Mouse (Mus musculus) lung, postnatal 4 days (tissue): ENCODE measurements around the gene B3gat3.

Experiments
- DNase-seq, 2 experiments: peaks; one replicate each; pipeline ENCODE4 v3.0.0; 2021

B3gat3 gene

GRCm38 (mm10) chr19:8898576-8898975, 21.6 kb upstream of the B3gat3 start:
- no peak for DNase-seq

- no peak for DNase-seq
Measured at GRCm38 (mm10) chr19:8899079-8899478, 21.1 kb upstream of the B3gat3 start.

DNA sequence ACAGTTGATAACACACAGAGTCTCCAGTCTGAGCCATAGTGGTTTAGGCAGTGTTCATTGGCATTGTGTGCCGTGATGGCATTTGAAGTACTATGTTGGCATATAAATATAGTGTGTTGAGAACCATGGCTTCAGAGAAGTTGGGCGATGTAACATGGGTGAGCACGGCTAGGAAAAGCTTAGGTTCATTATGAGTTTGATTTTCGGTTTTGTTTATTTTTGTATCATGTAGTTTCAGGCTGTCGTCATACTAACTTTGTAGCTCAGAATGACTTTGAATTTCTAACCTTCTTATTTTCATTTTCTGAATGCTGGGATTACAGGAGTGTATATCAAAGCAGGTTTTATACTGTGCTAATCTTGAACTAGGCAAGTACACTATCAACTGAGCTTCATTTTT, 16.8 kb upstream of the B3gat3 start:
- no peak for DNase-seq

DNA sequence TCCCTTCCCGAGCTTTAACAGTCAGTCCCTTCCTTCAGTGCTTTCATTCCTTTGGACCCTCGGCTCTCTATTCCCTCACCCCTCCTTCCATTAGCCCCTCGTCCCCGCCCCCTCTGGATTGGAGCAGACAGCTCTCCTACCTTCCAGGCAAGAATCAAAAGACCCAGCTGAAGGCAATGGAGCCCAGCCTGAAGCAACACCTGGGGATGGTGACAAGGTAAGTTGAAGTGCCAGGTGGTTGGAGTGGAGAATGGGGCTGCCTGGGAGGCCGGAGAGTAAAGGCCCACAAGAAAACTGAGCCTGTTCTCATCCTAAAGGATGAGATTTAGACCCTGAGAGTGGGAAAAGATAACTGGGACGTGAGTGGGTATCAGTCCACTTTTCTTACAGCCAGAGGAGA, 11.6 kb upstream of the B3gat3 start:
- DNase-seq: no peak

- DNase-seq: no peak
Measured at GRCm38 (mm10) chr19:8911810-8912209, 8.4 kb upstream of the B3gat3 start.

GRCm38 (mm10) chr19:8914212-8914611, 6.0 kb upstream of the B3gat3 start:
- DNase-seq: no peak

DNA sequence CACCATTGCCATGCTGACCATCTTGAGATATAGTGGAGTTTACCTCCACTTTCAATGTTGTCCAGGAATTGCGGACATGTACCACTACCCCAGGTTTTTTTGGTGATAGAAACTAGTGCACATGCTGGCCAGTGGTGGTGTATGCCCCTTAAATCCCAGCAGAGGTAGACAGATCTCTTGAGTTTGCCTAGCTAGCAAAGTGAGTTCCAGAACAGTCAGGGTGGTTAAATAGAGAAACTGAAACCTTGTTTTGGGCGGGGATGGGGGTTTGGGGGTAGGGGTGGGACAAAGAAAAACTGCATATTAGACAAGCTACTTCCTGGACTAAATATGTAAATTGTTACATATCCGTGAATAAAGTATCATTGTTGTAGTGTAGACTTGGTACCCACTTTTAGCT, 1.2 kb upstream of the B3gat3 start:
- no peak for DNase-seq

DNA sequence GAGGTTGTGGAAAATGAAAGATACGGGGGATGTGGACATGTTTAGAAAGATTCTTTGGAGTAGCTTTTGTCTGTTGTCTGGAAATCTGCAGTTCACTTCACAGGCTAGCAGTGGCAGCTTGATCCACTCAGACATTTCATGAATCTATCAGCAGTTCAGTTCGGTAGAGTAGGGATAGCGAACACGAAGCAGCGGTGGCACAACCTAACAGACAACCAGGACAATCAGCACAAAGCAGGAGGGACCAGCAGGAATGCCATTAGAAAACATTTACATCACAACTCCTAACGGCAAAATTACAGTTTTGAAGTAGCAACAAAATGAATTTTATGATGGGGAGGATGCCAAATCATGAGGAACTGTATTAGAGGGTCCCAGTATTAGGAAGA, 496 bp upstream of the B3gat3 start:
- DNase-seq: no peak

DNA sequence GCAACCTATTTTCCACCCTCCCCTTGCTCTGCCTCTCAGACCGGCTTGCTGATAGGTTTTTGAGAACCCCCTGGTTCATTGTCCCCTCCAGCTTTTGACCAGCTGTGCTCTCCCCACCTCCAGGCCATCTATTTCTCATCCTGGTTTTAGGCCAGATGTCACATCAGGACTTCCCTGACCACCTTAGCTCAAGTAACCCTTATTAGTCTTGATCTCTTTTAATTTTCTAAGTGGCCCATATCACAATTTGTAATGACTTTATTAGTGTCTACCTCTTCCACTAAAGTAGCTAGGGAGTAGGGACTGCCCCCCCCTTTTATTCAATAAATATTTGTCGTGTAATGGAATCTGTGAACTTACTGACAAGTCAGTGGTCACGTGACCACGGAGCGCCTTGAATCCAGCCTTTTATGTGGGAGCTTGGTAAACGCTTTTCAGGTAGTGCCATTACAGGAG, 690 bp downstream of the B3gat3 start:
- no peak for DNase-seq

DNA sequence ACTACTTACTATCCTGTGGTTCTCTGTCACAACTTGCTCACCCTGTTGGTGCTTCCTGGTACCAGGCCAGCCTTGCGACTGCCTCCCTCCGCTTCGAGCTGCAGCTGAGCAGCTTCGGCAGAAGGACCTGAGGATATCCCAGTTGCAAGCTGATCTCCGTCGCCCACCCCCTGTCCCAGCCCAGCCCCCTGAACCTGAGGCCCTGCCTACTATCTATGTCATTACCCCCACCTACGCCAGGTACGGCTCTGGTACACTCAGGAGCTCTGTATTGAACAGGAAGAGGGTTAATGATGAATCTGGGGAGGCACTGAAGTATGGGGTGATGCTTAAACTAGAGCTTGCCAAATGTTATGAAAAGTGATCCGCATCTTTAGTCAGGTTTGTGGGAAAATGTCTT, 1.6 kb downstream of the B3gat3 start:
- DNase-seq: peak in 1 of 2 experiments; percentile 30

- DNase-seq: peak in 1 of 2 experiments; percentile 19
Measured at GRCm38 (mm10) chr19:8926766-8927165, 6.6 kb downstream of the B3gat3 start.

DNA sequence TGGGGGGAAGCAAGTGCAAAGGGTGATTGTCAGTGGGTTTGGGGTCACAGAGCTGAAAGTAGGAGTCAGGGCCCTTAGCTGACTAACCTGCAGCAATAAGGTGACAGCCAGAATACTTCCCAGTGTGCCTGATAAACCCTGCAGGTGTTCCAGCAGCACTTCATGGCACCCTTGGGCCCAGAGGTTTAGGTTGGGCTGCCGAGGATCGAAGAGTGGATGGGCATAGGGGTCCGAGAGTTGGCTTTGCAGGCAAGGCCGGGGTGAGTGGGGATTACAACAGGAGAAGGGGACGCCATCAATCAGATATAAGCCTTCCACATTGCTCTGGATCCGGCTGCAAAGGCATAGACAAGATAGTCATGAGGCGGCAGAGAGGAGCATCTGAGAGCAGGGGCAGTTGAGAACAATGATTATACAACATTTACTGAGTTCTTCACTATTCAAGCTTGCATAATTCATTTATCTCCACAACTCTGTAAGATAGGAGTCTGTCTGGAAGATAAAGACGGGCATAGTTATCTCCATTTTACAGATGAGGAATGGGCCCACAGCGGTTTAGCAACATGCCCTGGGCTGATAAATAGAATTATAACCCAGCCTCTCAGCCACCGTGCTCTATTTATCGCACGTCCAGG, 7.8 kb downstream of the B3gat3 start:
- no peak for DNase-seq

GRCm38 (mm10) chr19:8928689-8929223, 8.6 kb downstream of the B3gat3 start:
- DNase-seq: no peak

DNA sequence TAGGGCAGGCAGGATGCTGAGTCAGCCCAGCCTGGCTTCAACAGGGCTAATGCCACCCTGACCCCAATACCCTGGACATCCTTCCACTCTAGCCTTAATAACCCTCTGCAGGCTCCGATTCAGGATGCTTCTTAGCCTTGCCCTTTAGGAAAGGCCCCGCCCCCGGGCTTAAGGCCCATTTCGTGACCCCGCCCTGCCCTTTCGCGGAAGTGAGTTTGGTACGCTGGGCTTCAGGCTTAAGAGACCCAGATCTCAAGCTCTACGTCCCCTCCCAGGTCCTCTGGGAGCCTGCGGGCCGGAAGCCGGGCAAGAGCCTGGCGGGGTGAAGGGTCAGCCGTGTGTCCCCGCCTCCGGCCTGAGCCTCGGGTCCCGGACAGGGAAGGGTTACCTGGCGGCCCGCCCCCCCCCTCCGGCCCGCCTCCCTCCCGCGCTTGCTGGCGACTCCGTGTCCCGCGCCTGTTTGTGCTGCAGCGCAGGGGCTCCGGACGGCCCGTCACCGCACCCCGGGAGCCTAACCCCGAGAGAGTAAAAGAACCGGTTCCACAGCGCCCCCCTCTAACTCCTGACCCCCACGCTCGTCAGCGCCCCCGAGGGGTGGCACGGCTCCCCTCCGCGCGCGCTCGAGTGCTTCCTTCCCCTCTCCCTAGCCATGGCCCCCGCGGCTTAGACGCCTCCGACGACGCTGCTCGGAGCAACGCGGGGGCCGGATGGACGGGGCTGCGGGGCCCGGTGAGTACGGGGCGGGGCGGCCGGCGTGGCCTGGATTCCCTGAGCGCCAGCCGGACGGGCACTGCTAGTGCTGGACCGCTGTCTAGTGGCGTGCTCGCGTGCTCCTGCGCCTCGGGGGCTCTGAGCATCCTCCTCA, 9.3 kb downstream of the B3gat3 start, which contains the start of the genes Rom1 and Eml3:
Gene Rom1 (minus strand): TSS at position 133 of the 865 bp plus-strand sequence.
Gene Eml3 (plus strand): TSS at position 329 of the 865 bp plus-strand sequence.
- peak; percentile 93 to 94 for DNase-seq

DNA sequence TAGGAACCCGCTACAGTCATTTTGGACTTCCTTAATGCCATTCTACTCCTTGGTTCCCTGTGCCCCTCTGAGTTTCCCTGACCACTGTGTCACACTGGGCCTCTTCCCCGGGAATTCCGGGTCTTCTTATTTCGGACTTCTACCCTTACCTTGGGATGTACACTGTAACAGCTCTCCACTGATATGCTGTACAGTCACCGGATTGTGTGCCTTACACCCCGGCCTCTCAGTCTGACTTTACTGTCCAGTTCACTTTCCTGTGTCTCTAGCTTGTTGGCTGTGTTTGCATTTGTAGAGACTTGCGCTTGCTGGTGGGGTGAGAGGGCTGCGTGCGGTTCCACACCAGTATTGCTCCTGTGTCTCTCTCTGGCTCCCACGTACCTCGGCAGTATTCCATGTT, 9.9 kb downstream of the B3gat3 start:
- DNase-seq: no peak

DNA sequence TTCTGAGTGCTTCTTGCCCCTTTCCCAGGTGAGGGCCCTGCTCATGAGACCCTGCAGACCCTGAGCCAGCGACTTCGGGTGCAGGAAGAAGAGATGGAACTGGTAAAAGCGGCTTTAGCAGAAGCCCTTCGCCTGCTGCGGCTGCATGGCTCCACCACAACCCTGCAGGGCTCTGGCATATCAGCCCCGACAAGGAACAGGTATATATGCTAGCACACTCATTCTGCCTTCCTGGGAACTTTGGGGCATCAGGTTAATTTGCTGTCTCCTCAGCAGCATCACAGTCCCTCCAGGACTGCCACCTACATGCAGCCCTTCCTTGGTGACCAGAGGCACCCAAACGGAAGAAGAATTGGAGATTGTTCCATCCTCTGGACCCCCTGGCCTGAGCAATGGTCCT, 10.6 kb downstream of the B3gat3 start:
- no peak for DNase-seq

DNA sequence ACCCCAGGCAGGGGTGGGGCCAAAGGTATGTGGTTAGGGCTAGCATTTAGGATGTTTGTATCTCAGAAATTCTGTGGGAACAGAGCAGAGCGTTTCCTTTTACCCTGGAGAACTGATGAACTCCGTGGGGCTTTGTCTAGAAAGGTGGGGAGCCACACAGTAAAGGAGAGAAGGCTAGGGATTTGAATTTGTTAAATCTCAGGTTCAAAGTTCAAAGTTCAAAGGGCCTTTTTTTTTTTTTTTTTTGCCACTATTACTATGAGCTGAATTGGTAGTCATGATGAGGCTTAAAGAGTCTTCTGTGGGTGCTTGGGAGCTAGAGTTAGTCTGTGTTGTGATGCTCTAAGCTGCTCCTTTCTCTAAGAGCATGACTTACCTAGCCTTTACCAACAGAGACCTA, 16.6 kb downstream of the B3gat3 start:
- no peak for DNase-seq

DNA sequence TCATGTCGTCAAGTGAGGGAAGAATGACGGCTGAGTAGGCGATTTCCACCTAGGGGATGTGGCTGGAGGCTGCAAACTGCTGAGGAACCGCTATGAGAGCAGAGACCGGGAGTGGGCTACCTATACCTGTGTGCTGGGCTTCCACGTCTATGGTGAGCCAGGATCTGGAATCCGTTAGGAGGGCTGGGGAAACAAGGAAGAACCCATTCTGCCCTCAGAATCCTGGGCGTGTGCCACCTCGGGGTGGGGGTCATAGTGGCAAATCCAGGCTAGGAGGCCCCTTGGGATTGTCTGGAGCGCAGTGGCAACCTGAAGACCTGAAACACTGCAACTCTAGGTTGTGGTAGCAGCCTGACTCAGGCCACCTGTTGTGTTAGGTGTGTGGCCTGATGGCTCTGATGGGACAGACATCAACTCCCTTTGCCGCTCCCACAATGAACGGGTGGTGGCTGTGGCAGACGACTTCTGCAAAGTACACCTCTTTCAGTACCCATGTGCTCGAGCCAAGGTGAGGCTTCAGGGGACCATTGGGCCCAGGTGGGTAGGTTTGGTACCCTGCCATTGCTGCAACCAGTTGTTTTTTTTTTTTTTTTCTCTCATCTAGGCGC, 20.5 kb downstream of the B3gat3 start:
- DNase-seq: no peak

DNA sequence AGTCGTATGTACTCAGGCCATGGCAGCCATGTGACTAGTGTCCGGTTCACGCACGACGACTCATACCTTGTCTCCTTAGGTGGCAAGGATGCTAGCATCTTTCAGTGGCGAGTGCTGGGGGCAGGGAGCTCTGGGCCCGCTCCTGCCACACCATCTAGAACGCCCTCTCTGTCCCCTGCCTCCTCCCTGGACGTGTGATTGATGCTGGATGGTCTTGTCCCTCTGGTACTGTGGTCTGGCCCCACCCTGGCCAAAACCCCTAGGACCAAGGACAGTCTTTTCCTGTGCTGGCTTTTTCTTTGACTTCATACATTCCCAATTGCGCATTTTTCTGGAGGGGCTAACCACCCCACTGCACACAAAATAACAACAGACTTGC, 21.0 kb downstream of the B3gat3 start:
- no peak for DNase-seq

DNA sequence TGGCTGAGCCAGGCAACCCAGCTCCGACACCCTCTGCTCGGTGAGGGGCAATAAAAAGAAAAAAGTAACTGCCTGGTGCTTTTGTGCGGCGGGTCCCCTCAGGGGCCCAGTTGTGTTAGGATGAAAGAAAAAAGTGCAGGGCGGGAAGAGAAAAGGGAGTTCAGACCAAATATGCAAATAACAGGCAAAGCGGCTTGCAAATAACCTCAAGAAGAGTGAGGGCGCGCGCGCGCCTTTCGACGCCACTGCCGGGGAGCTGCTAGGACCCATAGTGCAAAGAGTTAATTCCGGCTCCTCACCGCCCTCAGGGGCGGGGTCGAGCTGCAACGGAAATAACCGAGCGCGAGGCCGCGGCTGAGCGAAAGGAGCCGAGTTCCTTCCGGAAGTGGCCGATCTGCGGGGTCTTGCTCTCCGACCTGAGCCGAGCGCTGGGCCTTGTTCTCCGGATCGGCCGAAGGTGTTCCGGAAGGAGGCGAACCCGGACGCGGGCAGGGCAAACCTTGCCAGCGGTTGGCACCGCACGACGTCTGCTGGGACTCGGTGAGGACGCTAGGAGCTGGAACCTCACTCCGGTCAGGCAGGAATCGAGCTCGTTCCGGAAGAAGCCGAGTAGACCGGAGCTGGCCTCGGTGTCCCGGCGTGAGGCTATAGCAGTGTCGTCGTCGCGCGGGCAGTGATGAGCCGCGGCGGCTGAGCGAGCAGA, 21.5 kb downstream of the B3gat3 start, which contains the start of gene Mta2:
Gene Mta2 (plus strand): TSS at position 361 of the 703 bp plus-strand sequence.
- DNase-seq: peak; percentile 98

GRCm38 (mm10) chr19:8942276-8942964, 22.2 kb downstream of the B3gat3 start:
- DNase-seq: peak in 1 of 2 experiments; percentile 78

- DNase-seq: no peak
Measured at GRCm38 (mm10) chr19:8943047-8943446, 22.9 kb downstream of the B3gat3 start.
